Mouse (Mus musculus) cerebellum, adult 2 months (tissue): ENCODE data around the gene Kdf1.

Source experiments
- CTCF ChIP-seq: fragments of 200-500 bp; IDR thresholded peaks from 2 replicates; pipeline ENCODE4 v1.5.1; 2011; ENCODE audit warnings: low read depth, mild to moderate bottlenecking, control low read depth, low read length, moderate library complexity, borderline replicate concordance; ENCODE audit not compliant: insufficient read depth
- POLR2A ChIP-seq: fragments of 200-500 bp; IDR thresholded peaks from 2 replicates; pipeline ENCODE4 v1.6.1; 2011; ENCODE audit warnings: low read length, control low read depth, borderline replicate concordance; ENCODE audit not compliant: insufficient read depth

DNA sequence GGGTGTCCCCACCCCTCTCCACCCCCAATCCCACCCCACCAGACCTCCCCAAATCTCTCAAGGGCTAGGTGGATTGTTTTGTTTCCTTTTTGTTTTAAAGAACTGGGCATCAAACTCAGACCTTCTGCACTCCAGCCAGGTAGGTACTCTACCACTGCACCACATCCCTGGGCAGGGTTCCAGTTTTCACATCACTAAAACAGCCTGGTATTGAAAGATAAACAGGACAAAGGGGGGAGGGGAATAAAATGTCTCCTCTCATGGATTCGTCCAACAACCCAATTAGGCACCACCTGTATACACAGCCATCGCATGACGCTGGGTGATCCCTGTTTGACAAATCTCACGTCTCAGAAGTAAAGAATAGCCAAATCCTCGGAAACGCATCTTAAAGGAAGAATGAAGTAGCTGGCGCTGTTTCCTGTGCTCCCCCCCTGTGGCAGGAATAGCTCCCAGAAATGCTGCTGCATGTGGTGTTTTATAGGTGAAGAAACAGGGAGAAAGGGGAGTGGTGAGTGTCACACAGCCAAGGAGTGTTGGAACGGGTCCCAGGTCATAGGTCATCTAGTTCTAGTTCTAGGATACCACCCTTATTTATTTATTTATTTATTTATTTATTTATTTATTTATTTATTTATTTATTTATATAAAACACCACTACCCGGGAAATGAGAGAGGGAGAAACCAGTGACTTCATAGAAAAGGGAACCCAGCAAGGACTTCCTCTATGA is 13.8 kb upstream of the Kdf1 start:
- TF ChIP-seq CTCF (no peak), POLR2A (no peak)
